Mouse (Mus musculus) kidney, adult 18-20 months (tissue): Measurements from ENCODE around the gene Spry1.

Source experiments
- DNase-seq: peaks from one replicate; pipeline ENCODE4 v3.0.0; 2021

Gene Spry1

GRCm38 (mm10) chr3:37641796-37642680, 2.3 kb downstream of the Spry1 start:
- DNase-seq, result peak; percentile 44

DNA sequence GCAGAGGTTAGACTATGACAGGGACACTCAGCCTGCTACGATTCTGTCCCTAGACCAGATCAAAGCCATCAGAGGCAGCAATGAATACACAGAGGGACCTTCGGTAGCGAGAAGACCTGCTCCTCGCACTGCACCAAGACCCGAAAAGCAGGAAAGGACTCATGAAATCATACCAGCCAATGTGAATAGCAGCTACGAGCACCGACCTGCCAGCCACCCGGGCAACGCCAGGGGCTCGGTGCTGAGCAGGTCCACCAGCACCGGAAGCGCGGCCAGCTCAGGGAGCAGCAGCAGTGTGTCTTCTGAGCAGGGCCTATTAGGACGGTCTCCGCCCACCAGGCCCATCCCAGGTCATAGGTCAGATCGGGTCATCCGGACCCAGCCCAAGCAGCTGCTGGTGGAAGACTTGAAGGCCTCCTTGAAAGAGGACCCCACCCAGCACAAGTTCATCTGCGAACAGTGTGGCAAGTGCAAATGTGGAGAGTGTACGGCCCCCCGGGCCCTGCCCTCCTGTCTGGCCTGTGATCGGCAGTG, 3.0 kb downstream of the Spry1 start:
- DNase-seq, result peak; percentile 60

DNA sequence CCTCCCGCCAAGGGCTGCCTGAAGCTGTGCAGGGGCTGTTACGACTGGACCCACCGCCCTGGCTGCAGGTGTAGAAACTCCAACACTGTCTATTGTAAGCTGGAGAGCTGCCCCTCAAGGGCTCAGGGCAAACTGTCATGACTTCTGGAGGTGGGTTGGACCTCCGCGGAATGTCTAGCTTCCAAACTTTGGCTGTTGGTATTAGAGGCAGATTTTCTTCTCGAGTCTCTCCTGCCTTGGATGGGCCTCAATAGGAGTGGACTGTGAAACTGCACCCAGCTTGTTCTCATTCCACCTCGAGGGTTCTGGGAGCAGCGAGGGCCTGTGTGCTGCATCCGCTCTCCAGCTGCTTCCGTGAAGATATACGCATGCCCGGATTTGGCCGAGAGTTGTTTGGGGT, 3.7 kb downstream of the Spry1 start:
- no peak for DNase-seq

GRCm38 (mm10) chr3:37643903-37644302, 4.2 kb downstream of the Spry1 start:
- no peak for DNase-seq

GRCm38 (mm10) chr3:37645061-37645460, 5.3 kb downstream of the Spry1 start:
- no peak for DNase-seq

GRCm38 (mm10) chr3:37646221-37646620, 6.5 kb downstream of the Spry1 start:
- DNase-seq, result no peak

- no peak for DNase-seq
These were observed 7.5 kb downstream of the Spry1 start for GRCm38 (mm10) chr3:37647225-37647624.

DNA sequence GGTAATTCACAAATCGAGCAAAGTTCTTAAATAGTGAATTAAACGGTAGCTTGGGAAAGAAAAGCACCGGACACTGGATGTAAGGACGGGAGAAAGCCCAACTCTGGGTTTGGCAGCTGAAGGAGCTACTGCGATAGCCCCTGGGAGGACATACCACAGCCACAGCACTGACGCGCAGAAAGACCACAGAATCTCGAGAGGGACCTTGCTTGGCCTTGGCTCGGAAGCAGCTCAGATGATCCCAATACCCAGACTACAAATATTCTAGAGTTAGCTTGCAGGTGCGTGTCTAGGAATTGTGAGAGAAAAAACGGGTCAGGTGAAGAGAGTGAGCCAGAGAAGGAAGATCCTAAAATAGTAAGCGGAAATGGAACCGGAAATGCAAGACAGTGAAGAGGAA, 8.5 kb downstream of the Spry1 start:
- DNase-seq, result no peak

GRCm38 (mm10) chr3:37649281-37649680, 9.5 kb downstream of the Spry1 start:
- no peak for DNase-seq

GRCm38 (mm10) chr3:37652537-37652936, 12.8 kb downstream of the Spry1 start:
- DNase-seq, result peak; percentile 46

- DNase-seq, result peak; percentile 47
These were observed 14.4 kb downstream of the Spry1 start for GRCm38 (mm10) chr3:37653935-37654729.

DNA sequence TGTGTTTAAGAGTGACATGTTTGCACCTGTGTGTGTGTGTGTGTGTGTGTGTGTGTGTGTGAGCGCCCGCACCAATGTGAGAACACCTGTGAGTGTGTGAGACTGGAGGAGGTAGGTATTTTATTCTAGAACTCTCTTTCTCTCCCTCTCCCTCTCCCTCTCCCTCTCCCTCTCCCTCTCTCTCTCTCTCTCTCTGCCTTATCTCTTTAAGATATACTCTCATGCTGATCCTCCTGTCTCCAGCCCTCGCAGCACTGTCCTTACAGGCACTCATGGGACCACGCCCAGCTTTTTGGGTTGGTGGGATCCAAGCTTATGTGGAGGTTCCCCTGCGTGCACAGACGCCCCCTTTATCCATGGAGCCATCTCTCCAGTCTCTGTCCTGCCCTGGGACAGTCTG, 15.0 kb downstream of the Spry1 start:
- DNase-seq, result no peak

GRCm38 (mm10) chr3:37655933-37656633, 16.3 kb downstream of the Spry1 start:
- DNase-seq, result no peak

- no peak for DNase-seq
These were observed 17.3 kb downstream of the Spry1 start for GRCm38 (mm10) chr3:37657009-37657408.

- DNase-seq, result no peak
These were observed 18.4 kb downstream of the Spry1 start for GRCm38 (mm10) chr3:37658155-37658554.

DNA sequence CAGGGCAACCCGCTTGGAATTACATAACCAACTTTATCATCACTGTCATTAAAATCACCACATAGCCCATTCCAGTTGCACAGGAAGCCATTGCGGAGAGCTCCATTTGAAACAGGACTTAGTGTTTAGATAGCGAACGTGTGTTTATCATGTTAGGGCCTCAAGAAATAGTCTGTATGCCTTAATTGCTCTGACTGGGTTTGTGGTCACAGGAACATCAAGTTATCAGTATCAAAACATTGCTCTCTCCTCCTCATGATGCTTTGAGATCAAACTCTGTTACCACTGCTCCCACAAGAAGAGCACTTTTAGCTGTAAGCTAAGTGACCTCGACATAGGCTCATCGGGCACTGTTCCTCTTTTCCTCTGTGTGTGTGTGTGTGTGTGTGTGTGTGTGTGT, 19.9 kb downstream of the Spry1 start:
- no peak for DNase-seq

GRCm38 (mm10) chr3:37666291-37667118, 26.8 kb downstream of the Spry1 start:
- peak; percentile 23 for DNase-seq

GRCm38 (mm10) chr3:37667119-37667467, 27.3 kb downstream of the Spry1 start:
- DNase-seq, result no peak

DNA sequence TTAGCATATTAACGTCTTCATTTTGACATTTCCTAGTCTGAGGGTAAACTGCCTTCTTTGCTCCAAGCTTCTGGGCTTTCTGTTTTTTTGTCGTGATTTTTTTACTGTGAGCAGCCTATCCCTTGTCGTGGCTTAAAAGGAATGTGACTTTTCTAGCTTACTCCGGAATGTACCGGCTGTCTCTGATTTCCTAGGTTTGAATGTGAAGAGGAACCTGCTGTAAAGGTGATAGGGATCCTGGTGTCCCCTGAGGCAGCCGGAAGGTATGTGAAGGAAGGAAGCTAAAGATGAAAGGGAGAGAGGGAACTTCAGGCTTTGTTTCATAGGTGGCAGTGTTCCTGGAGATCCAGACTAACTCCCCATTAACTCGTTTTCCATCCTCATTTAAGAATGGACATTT, 28.0 kb downstream of the Spry1 start:
- DNase-seq, result no peak

- no peak for DNase-seq
These were observed 28.9 kb downstream of the Spry1 start for GRCm38 (mm10) chr3:37668652-37669051.

GRCm38 (mm10) chr3:37669100-37669499, 29.4 kb downstream of the Spry1 start:
- DNase-seq, result no peak
